Comparison of ENCODE assay signal across 15 mouse cellular contexts in the genomic region with DNA sequence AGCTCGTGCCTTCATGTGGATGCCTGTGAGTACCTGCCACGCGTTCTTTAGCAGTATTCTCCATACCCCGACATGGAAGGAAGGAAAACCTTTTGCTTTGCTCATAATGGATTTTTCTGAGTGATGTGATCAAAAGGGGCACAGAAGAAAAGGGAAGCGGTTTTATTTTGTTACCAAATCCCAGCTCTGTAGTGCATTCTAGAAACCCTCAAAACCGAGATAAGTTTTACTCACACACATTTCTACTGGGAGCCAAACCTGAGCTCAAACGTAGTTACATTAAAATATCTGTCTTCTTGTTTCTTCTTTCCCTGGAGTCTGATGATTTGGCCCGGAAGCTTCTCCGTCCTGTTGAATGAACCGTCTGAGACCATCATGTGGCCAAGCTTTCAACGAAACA.
"Had no signal": no experiment of that assay in that cellular context is flagged by ENCODE, and none has a peak within 500 bp of the region (broad histone marks: within the 10 kb centered on the region; RNA-seq: fewer than 3 reads in every experiment).

No protein-coding gene starts in this region.

- H3K9me3 ChIP-seq: kidney, embryonic 15.5 days; limb, embryonic 15.5 days; liver, embryonic 12.5 days; neural tube, embryonic 13.5 days; stomach, embryonic 15.5 days had no signal

- H3K9ac ChIP-seq: kidney, embryonic 15.5 days; limb, embryonic 15.5 days; liver, embryonic 12.5 days; lung, embryonic 14.5 days; neural tube, embryonic 13.5 days; stomach, embryonic 15.5 days had no signal

- ATAC-seq: liver, embryonic 12.5 days had no signal

- H3K4me2 ChIP-seq: kidney, embryonic 15.5 days; limb, embryonic 15.5 days; liver, embryonic 12.5 days; lung, embryonic 14.5 days; neural tube, embryonic 13.5 days; stomach, embryonic 15.5 days had no signal

- H3K27ac ChIP-seq: kidney, embryonic 15.5 days; limb, embryonic 15.5 days; liver, embryonic 12.5 days; neural tube, embryonic 13.5 days; stomach, embryonic 15.5 days had no signal

- H3K4me1 ChIP-seq: liver, embryonic 12.5 days; megakaryocyte, embryonic 14.5 days; stomach, embryonic 15.5 days had no signal

- H3K36me3 ChIP-seq: kidney, embryonic 15.5 days; limb, embryonic 15.5 days; liver, embryonic 12.5 days; neural tube, embryonic 13.5 days; stomach, embryonic 15.5 days had no signal

- DNase-seq: kidney, adult 2 months; kidney, postnatal 14 days; lung, embryonic 14.5 days; lung, postnatal 10 days; lung, postnatal 4 days; retina, postnatal 1 day; right cerebral cortex, postnatal 4 days; spleen, adult 18-20 months; thymus, postnatal 36 days had no signal

- H3K4me3 ChIP-seq: kidney, embryonic 15.5 days; limb, embryonic 15.5 days; liver, embryonic 12.5 days; megakaryocyte, embryonic 14.5 days; neural tube, embryonic 13.5 days; stomach, embryonic 15.5 days had no signal

- H3K27me3 ChIP-seq: kidney, embryonic 15.5 days; limb, embryonic 15.5 days; liver, embryonic 12.5 days; neural tube, embryonic 13.5 days; stomach, embryonic 15.5 days had no signal
